Mouse (Mus musculus): ENCODE data around the gene Smyd4. TPM values are rescaled to one million over a fixed set of nuclear protein-coding genes. Genes with fewer than 3 reads are reported as not detected.

Smyd4 gene
- total RNA-seq, 1 experiment: 28.3 TPM

DNA sequence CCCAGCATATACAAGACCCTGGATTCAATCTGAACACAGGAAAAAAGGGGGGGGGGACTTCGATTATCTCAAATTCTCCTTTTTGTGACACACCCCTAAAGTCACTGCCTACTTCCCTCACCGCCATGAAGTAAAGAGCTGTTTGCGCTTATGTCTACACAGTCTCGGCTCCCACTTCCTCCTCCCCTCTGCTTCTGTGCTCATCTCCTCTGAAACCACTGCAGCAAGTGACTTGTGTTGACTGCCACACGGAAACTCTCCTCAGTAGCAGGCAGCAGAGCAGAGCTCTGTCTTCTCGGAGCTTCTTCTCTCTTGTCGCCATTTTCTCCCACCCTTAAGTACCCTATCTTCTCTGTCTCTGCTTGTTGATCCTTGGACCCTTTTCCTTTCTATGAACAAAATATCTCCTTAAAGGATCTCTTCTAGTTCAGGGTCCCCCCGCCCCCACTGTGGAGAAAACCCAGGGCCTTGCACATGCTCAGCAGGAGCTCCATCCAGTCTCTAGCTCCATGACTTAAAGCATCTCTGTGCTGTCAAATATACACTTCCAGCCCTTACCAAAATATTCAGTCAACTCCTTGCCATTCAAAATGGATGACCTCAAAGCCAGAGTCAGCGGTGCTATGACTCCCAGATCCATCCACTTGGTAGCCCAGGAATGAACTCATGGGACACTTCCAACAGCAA is 80.9 kb downstream of the Smyd4 start:
- Histone ChIP-seq H3K4me3 (ENCODE audit: insufficient read depth in 1 of 2, low read depth in 1 of 2, low read length in 2 of 2, poor library complexity in 1 of 2, severe bottlenecking in 1 of 2) (no peak overlapping the region), H3K9ac (ENCODE audit: insufficient read depth, low read depth, low read length, poor library complexity, severe bottlenecking) (no peak overlapping the region), H3K9me3 (ENCODE audit: control insufficient read depth, insufficient read depth, low read depth, low read length) (no peaks in the 10 kb centered on the region), H3K36me3 (ENCODE audit: control insufficient read depth, insufficient read depth, low read length, poor library complexity, severe bottlenecking) (no peaks in the 10 kb centered on the region), H3K27ac (ENCODE audit: insufficient read depth, low read depth, low read length, poor library complexity, severe bottlenecking) (no peak overlapping the region), H3K4me1 (ENCODE audit: control insufficient read depth in 2 of 2, insufficient read depth in 2 of 2, low read length in 2 of 2, poor library complexity in 1 of 2) (no peaks in the 10 kb centered on the region)
- TF ChIP-seq HCFC1 (IDR thresholded peaks at IDR 0.05; ENCODE audit: borderline replicate concordance, insufficient read depth, low read length): no peak
- in situ Hi-C loops (cut with MboI; ENCODE audit: low sequenced_read_pairs in 2 of 2, unreplicated experiment in 2 of 2): no loop called here
- DNase-seq (ENCODE audit: low read depth, low spot score): no peak

DNA sequence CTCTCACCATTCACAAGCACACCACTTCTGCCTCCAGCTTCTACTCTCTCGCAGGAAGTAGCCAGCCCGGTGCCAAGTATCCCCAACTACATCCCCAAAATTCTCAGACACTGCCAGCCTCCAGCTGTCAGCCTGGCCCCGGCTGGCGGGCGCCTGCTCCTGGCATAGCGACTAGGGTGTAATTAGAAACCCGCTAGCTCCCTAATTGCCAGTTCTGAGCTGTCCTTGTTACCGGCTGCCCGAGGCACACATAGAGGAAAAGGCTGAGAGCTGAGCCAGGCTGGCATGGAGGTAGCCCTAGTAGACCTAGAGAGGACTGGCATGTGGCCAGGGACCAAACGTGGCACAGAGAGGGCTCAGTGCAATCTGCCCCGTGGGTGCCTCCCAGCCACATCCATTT is 83.1 kb downstream of the Smyd4 start:
- Histone ChIP-seq H3K9me3 (ENCODE audit: control insufficient read depth, insufficient read depth, low read depth, low read length) (no peaks in the 10 kb centered on the region), H3K27ac (ENCODE audit: insufficient read depth, low read depth, low read length, poor library complexity, severe bottlenecking) (no peak overlapping the region), H3K36me3 (ENCODE audit: control insufficient read depth, insufficient read depth, low read length, poor library complexity, severe bottlenecking) (no peaks in the 10 kb centered on the region), H3K4me1 (ENCODE audit: control insufficient read depth in 2 of 2, insufficient read depth in 2 of 2, low read length in 2 of 2, poor library complexity in 1 of 2) (no peaks in the 10 kb centered on the region), H3K9ac (ENCODE audit: insufficient read depth, low read depth, low read length, poor library complexity, severe bottlenecking) (no peak overlapping the region), H3K4me3 (ENCODE audit: insufficient read depth in 1 of 2, low read depth in 1 of 2, low read length in 2 of 2, poor library complexity in 1 of 2, severe bottlenecking in 1 of 2) (no peak overlapping the region)
- TF ChIP-seq HCFC1 (IDR thresholded peaks at IDR 0.05; ENCODE audit: borderline replicate concordance, insufficient read depth, low read length) (no peak), ZC3H11A (IDR thresholded peaks at IDR 0.05; ENCODE audit: borderline replicate concordance, low read depth, low read length) (no peak), ZNF384 (IDR thresholded peaks at IDR 0.05; ENCODE audit: low read depth, low read length) (no peak), CHD2 (IDR thresholded peaks at IDR 0.05; ENCODE audit: low read depth, low read length) (no peak), MAFK (IDR thresholded peaks at IDR 0.05; ENCODE audit: insufficient read depth, low read depth, low read length) (no peak)
- no peak for DNase-seq (ENCODE audit: low read depth, low spot score)
- in situ Hi-C loops (cut with MboI; ENCODE audit: low sequenced_read_pairs in 2 of 2, unreplicated experiment in 2 of 2): no loop called here

DNA sequence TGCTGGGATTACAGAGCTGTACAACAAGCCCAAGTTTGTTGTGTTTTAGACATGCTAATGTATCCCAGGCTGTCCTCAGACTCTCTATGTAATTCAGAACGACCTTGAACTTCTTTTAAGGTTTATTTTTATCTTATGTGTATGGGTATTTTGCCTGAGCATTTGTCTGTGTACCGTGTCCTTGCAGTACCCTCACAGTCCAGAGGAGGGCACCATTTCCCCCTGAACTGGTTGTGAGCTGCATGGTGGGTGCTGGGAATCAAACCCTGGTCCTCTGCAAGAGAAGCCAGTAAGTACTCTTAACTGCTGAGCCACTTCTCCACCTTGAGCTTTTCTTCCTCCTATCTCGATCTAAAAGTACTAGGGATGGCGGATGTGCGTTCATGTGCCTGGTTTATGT is 85.9 kb downstream of the Smyd4 start:
- in situ Hi-C loops (cut with MboI; ENCODE audit: low sequenced_read_pairs in 2 of 2, unreplicated experiment in 2 of 2): no loop called here
- H3K27ac ChIP-seq (ENCODE audit: insufficient read depth, low read depth, low read length, poor library complexity, severe bottlenecking): no peak overlapping the region
- no peaks in the 10 kb centered on the region for H3K36me3 ChIP-seq (ENCODE audit: control insufficient read depth, insufficient read depth, low read length, poor library complexity, severe bottlenecking)
- no peaks in the 10 kb centered on the region for H3K4me1 ChIP-seq (ENCODE audit: control insufficient read depth in 2 of 2, insufficient read depth in 2 of 2, low read length in 2 of 2, poor library complexity in 1 of 2)
- no peak overlapping the region for H3K9ac ChIP-seq (ENCODE audit: insufficient read depth, low read depth, low read length, poor library complexity, severe bottlenecking)
- no peak overlapping the region for H3K4me3 ChIP-seq (ENCODE audit: insufficient read depth in 1 of 2, low read depth in 1 of 2, low read length in 2 of 2, poor library complexity in 1 of 2, severe bottlenecking in 1 of 2)
- TF ChIP-seq MAFK (IDR thresholded peaks at IDR 0.05; ENCODE audit: insufficient read depth, low read depth, low read length) (no peak), ZNF384 (IDR thresholded peaks at IDR 0.05; ENCODE audit: low read depth, low read length) (no peak), HCFC1 (IDR thresholded peaks at IDR 0.05; ENCODE audit: borderline replicate concordance, insufficient read depth, low read length) (no peak), ZC3H11A (IDR thresholded peaks at IDR 0.05; ENCODE audit: borderline replicate concordance, low read depth, low read length) (no peak), CHD2 (IDR thresholded peaks at IDR 0.05; ENCODE audit: low read depth, low read length) (no peak)
- H3K9me3 ChIP-seq (ENCODE audit: control insufficient read depth, insufficient read depth, low read depth, low read length): no peaks in the 10 kb centered on the region
- DNase-seq (ENCODE audit: low read depth, low spot score): no peak

DNA sequence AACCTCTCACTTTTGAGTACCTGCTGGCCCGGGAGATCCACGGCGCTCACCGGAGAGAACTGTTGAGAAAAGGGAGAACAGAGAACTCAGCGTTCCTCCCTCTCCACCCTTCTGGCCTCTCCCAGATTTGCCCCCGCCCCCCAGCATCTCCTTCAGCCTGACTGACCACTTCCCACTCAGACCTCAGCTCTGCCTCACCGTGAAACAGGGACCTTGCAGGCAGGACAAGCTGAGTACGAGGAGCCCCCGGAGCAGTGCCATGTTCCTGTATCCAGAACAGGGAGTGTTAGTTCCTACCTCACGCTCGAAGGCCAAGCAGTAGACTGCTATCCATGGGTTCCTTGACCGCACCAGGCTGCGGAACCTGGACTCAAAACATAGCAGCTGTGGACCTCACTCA is 90.0 kb downstream of the Smyd4 start:
- no peak overlapping the region for H3K9ac ChIP-seq (ENCODE audit: insufficient read depth, low read depth, low read length, poor library complexity, severe bottlenecking)
- TF ChIP-seq MAFK (IDR thresholded peaks at IDR 0.05; ENCODE audit: insufficient read depth, low read depth, low read length): no peak
- TF ChIP-seq HCFC1 (IDR thresholded peaks at IDR 0.05; ENCODE audit: borderline replicate concordance, insufficient read depth, low read length): no peak
- TF ChIP-seq ZNF384 (IDR thresholded peaks at IDR 0.05; ENCODE audit: low read depth, low read length): no peak
- no peak for TF ChIP-seq CHD2 (IDR thresholded peaks at IDR 0.05; ENCODE audit: low read depth, low read length)
- TF ChIP-seq ZC3H11A (IDR thresholded peaks at IDR 0.05; ENCODE audit: borderline replicate concordance, low read depth, low read length): no peak
- no peaks in the 10 kb centered on the region for H3K36me3 ChIP-seq (ENCODE audit: control insufficient read depth, insufficient read depth, low read length, poor library complexity, severe bottlenecking)
- H3K4me1 ChIP-seq (ENCODE audit: control insufficient read depth in 2 of 2, insufficient read depth in 2 of 2, low read length in 2 of 2, poor library complexity in 1 of 2): no peaks in the 10 kb centered on the region
- H3K4me3 ChIP-seq (ENCODE audit: insufficient read depth in 1 of 2, low read depth in 1 of 2, low read length in 2 of 2, poor library complexity in 1 of 2, severe bottlenecking in 1 of 2): no peak overlapping the region
- H3K27ac ChIP-seq (ENCODE audit: insufficient read depth, low read depth, low read length, poor library complexity, severe bottlenecking): no peak overlapping the region
- no peak for DNase-seq (ENCODE audit: low read depth, low spot score)
- in situ Hi-C loops (cut with MboI; ENCODE audit: low sequenced_read_pairs in 2 of 2, unreplicated experiment in 2 of 2): no loop called here
- H3K9me3 ChIP-seq (ENCODE audit: control insufficient read depth, insufficient read depth, low read depth, low read length): no peaks in the 10 kb centered on the region

DNA sequence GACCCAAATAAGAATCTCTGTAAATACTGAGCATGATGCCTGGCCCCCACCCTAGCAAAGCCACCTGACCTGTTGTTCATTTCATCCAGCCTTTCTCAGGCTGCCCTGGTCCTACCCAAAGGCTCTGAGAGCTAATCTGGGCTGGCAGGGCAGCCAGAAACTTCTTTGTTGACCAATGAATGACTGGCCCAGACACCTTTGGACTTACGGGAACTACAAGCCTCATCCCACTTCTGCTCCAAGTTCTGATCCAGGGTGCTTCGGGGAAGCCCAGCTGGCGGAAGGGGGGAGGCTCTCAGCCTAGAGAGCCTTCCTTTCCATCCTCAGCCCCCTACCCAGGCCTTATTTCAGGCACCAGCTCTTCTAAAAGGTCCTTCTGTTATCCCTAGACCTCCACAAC is 90.6 kb downstream of the Smyd4 start:
- in situ Hi-C loops (cut with MboI; ENCODE audit: low sequenced_read_pairs in 2 of 2, unreplicated experiment in 2 of 2): no loop called here

More for the DNA sequence above, 90.6 kb downstream of the Smyd4 start:
- Histone ChIP-seq H3K9ac (ENCODE audit: insufficient read depth, low read depth, low read length, poor library complexity, severe bottlenecking) (no peak overlapping the region), H3K9me3 (ENCODE audit: control insufficient read depth, insufficient read depth, low read depth, low read length) (no peaks in the 10 kb centered on the region), H3K27ac (ENCODE audit: insufficient read depth, low read depth, low read length, poor library complexity, severe bottlenecking) (no peak overlapping the region), H3K4me1 (ENCODE audit: control insufficient read depth in 2 of 2, insufficient read depth in 2 of 2, low read length in 2 of 2, poor library complexity in 1 of 2) (peaks cover 0 to 1% of the 10 kb centered on the region in 2 experiments; a peak in 1 of 4 replicates), H3K4me3 (ENCODE audit: insufficient read depth in 1 of 2, low read depth in 1 of 2, low read length in 2 of 2, poor library complexity in 1 of 2, severe bottlenecking in 1 of 2) (no peak overlapping the region), H3K36me3 (ENCODE audit: control insufficient read depth, insufficient read depth, low read length, poor library complexity, severe bottlenecking) (no peaks in the 10 kb centered on the region)
- DNase-seq (ENCODE audit: low read depth, low spot score): no peak
- TF ChIP-seq ZC3H11A (IDR thresholded peaks at IDR 0.05; ENCODE audit: borderline replicate concordance, low read depth, low read length): no peak
- TF ChIP-seq ZNF384 (IDR thresholded peaks at IDR 0.05; ENCODE audit: low read depth, low read length): no peak
- no peak for TF ChIP-seq HCFC1 (IDR thresholded peaks at IDR 0.05; ENCODE audit: borderline replicate concordance, insufficient read depth, low read length)
- no peak for TF ChIP-seq MAFK (IDR thresholded peaks at IDR 0.05; ENCODE audit: insufficient read depth, low read depth, low read length)
- no peak for TF ChIP-seq CHD2 (IDR thresholded peaks at IDR 0.05; ENCODE audit: low read depth, low read length)

All from ES-E14 (cell line).